Mouse (Mus musculus): Measurements from ENCODE around the gene Rnf215.

GRCm38 (mm10) chr11:4184251-4184952 lies 49.4 kb downstream of the Rnf215 start:
- TF ChIP-seq CTCF (IDR thresholded peaks at IDR 0.05; ENCODE audit: extremely low read depth, insufficient read depth, insufficient read length, insufficient replicate concordance): no peak
- TF ChIP-seq POLR2A (IDR thresholded peaks at IDR 0.05; ENCODE audit: low read depth, low read length): no peak
